Mouse (Mus musculus) stomach, embryonic 15.5 days (tissue): ENCODE measurements around the gene Fgf11. TPM values are rescaled to one million over a fixed set of nuclear protein-coding genes. Genes with fewer than 3 reads are reported as not detected.

Experiments
- ATAC-seq: fragments of 200-750 bp; cut with Nextera tagmentation; 2 replicates; pipeline ENCODE4 v1.8.0; 2017; ENCODE audit warnings: low read depth, moderate number of reproducible peaks, moderate TSS enrichment; ENCODE audit not compliant: insufficient read depth, low FRiP score
- H3K27ac ChIP-seq: fragments of 300-500 bp; sonication (generic); 2 replicates; pipeline ENCODE4 v1.5.1; 2015; ENCODE audit warnings: mild to moderate bottlenecking, inconsistent platforms
- H3K27me3 ChIP-seq: fragments of 300-500 bp; sonication (generic); replicated peaks from 2 replicates; pipeline ENCODE4 v1.6.1; 2015; ENCODE audit warnings: inconsistent platforms
- H3K36me3 ChIP-seq: fragments of 300-500 bp; sonication (generic); 2 replicates; pipeline ENCODE4 v1.6.1; 2015; ENCODE audit warnings: inconsistent platforms
- H3K4me1 ChIP-seq: fragments of 300-500 bp; sonication (generic); 2 replicates; pipeline ENCODE4 v1.6.1; 2015; ENCODE audit warnings: inconsistent platforms
- H3K4me2 ChIP-seq: fragments of 300-500 bp; sonication (generic); 2 replicates; pipeline ENCODE4 v1.6.1; 2015; ENCODE audit warnings: mild to moderate bottlenecking, inconsistent platforms
- H3K4me3 ChIP-seq: fragments of 300-500 bp; sonication (generic); replicated peaks from 2 replicates; pipeline ENCODE4 v1.5.1; 2015; ENCODE audit warnings: inconsistent platforms
- H3K9ac ChIP-seq: fragments of 300-500 bp; sonication (generic); 2 replicates; pipeline ENCODE4 v1.6.1; 2015; ENCODE audit warnings: inconsistent platforms
- H3K9me3 ChIP-seq: fragments of 300-500 bp; sonication (generic); 2 replicates; pipeline ENCODE4 v1.6.1; 2016; ENCODE audit warnings: inconsistent platforms
- WGBS: fragments of 180-500 bp; shearing (Covaris S2); methylation state at CpG from one replicate; pipeline ENCODE4 v1.1.7; 2015; 5-methylcytosine and 5-hydroxymethylcytosine counted together
- polyA plus RNA-seq: library from polyadenylated mRNA; unstranded; fragments of >200 nt; fragmentation: Nextera tagmentation; extraction: Ambion mirVana; gene quantifications from 2 replicates; pipeline ENCODE4 v1.2.1, GENCODE M21; 2015

Gene Fgf11
- polyA plus RNA-seq, 1 experiment from 2014 or later: 2.2 TPM

GRCm38 (mm10) chr11:69836703-69837576 is 35.3 kb upstream of the Fgf11 start:
- Histone ChIP-seq H3K4me1 (peaks cover 37% of the 10 kb centered on the region), H3K27ac (peak overlapping the region; percentile 91), H3K9ac (peak overlapping the region; percentile 62), H3K9me3 (no peaks in the 10 kb centered on the region), H3K36me3 (no peaks in the 10 kb centered on the region), H3K27me3 (peaks cover 3% of the 10 kb centered on the region; the same call in 1 of the 2 replicates), H3K4me3 (peak overlapping the region; percentile 77), H3K4me2 (peak overlapping the region; percentile 91)
- WGBS: 2% methylated on average over 40 of the region's 52 CpGs
- no peak for ATAC-seq

GRCm38 (mm10) chr11:69835966-69836335 is 34.3 kb upstream of the Fgf11 start:
- Histone ChIP-seq H3K36me3 (no peaks in the 10 kb centered on the region), H3K27ac (no peak overlapping the region), H3K27me3 (peaks cover 3% of the 10 kb centered on the region; the same call in 1 of the 2 replicates), H3K9ac (no peak overlapping the region), H3K4me3 (peak overlapping the region; percentile 77), H3K9me3 (no peaks in the 10 kb centered on the region), H3K4me1 (peaks cover 37% of the 10 kb centered on the region), H3K4me2 (peak overlapping the region; percentile 91)
- WGBS: 28% methylated on average over 4 of the region's 4 CpGs
- no peak for ATAC-seq

DNA sequence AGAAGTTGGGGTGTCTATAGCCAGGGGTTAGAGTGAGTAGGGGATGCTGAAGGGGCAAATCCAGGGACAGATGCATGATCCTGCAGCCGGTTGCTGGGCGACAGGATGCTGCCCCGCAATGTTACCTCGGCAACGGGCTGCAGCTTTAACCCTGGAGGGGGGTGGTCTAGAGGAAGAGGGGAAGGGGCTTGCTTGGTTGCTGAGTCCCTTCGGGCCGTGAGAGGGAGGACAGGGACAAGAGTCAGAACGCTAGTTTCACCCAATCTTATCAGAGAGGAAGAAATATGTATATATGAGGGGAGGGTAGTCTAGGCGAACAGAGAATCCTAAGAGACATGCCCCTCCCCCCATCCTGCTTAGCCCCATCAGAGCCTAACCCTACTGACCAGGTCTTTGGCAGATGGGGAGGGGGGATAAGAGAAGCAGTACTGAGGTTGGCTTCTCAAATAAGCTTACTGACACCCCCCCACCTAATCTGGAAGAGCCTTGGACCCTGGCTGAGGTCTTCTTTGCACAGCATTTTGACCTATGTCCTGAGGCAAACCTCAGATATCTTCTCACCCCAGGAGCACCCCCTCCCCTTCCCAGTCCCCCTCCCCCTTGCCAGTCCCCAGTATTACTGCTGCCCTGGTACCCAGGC is 33.8 kb upstream of the Fgf11 start:
- no peak overlapping the region for H3K27ac ChIP-seq
- peaks cover 37% of the 10 kb centered on the region for H3K4me1 ChIP-seq
- 23% methylated on average over 9 of the region's 9 CpGs for WGBS
- H3K36me3 ChIP-seq: no peaks in the 10 kb centered on the region
- peak overlapping the region; percentile 77 for H3K4me3 ChIP-seq
- ATAC-seq: no peak
- H3K4me2 ChIP-seq: peak overlapping the region; percentile 91
- no peaks in the 10 kb centered on the region for H3K9me3 ChIP-seq
- no peak overlapping the region for H3K9ac ChIP-seq
- H3K27me3 ChIP-seq: peaks cover 3% of the 10 kb centered on the region; the same call in 1 of the 2 replicates

GRCm38 (mm10) chr11:69834001-69834549 is 32.4 kb upstream of the Fgf11 start:
- Histone ChIP-seq H3K4me1 (peaks cover 36% of the 10 kb centered on the region), H3K36me3 (no peaks in the 10 kb centered on the region), H3K9me3 (no peaks in the 10 kb centered on the region), H3K4me2 (peak overlapping the region; percentile 91), H3K4me3 (peak overlapping the region; percentile 41), H3K27me3 (peaks cover 3% of the 10 kb centered on the region; the same call in 1 of the 2 replicates), H3K27ac (no peak overlapping the region), H3K9ac (0 out of 2 replicates have a peak overlapping the region, but pooled peaks have one; percentile 0)
- WGBS: 8% methylated on average over 42 of the region's 48 CpGs
- ATAC-seq: no peak

DNA sequence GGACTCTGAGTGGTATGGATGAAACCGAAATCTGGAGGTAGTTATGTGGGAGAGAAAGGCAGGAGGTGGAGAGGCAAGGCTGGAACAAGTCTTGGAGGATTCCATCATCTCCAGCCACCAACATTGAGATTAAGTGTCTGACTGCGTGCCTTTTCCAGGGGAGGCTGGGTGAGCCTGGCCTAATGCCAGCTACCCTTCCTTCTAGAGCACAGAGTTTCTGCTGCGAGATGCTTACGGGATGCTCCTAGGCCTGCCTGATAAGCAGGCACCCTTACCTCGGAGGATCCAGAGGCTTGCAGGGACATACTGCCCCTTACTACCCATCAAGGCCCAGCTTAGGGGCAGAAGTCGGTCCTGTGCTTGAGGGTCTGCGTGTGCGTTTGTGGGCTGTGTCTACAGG is 31.9 kb upstream of the Fgf11 start:
- ATAC-seq: no peak
- peak overlapping the region; percentile 41 for H3K4me3 ChIP-seq
- no peaks in the 10 kb centered on the region for H3K9me3 ChIP-seq
- H3K27ac ChIP-seq: no peak overlapping the region
- peaks cover 33% of the 10 kb centered on the region for H3K4me1 ChIP-seq
- peaks cover 3% of the 10 kb centered on the region; the same call in 1 of the 2 replicates for H3K27me3 ChIP-seq
- peak overlapping the region; percentile 91 for H3K4me2 ChIP-seq
- 60% methylated on average over 8 of the region's 8 CpGs for WGBS
- H3K9ac ChIP-seq: 0 out of 2 replicates have a peak overlapping the region, but pooled peaks have one; percentile 0
- no peaks in the 10 kb centered on the region for H3K36me3 ChIP-seq

- no peak overlapping the region for H3K4me3 ChIP-seq
- no peak overlapping the region for H3K9ac ChIP-seq
- H3K27me3 ChIP-seq: no peaks in the 10 kb centered on the region
- peaks cover 9% of the 10 kb centered on the region for H3K4me1 ChIP-seq
- H3K9me3 ChIP-seq: no peaks in the 10 kb centered on the region
- WGBS: 69% methylated on average over 5 of the region's 5 CpGs
- H3K4me2 ChIP-seq: no peak overlapping the region
- H3K27ac ChIP-seq: no peak overlapping the region
- ATAC-seq: no peak
- peaks cover 25% of the 10 kb centered on the region for H3K36me3 ChIP-seq
These were observed 27.2 kb upstream of the Fgf11 start for GRCm38 (mm10) chr11:69828832-69829231.

- no peak overlapping the region for H3K4me3 ChIP-seq
- no peaks in the 10 kb centered on the region for H3K4me1 ChIP-seq
- no peaks in the 10 kb centered on the region for H3K9me3 ChIP-seq
- H3K36me3 ChIP-seq: peaks cover 25% of the 10 kb centered on the region
- H3K27me3 ChIP-seq: no peaks in the 10 kb centered on the region
- no peak overlapping the region for H3K9ac ChIP-seq
- no peak for ATAC-seq
- no peak overlapping the region for H3K27ac ChIP-seq
- H3K4me2 ChIP-seq: no peak overlapping the region
- WGBS: 73% methylated on average over 2 of the region's 2 CpGs
These were observed 21.8 kb upstream of the Fgf11 start for GRCm38 (mm10) chr11:69823456-69823855.

DNA sequence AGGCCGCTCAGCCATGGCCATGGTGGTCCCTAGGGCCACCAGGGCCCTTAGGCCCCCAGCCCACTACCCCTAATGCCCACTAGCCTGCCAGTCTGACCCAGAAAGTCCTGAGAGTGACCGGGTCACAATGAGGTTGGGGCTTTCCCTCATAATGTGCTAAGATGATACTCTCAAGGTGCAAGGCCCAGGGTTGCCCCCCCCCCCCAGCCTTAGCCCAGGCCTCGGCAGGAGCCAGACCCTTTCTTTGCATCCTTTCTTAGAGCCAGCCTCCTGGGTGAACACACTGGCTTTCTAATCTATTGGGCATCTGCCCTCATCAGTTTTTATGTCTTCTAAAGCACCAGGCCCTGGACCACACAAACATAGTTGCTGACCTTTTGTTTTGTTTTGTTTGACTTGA is 20.4 kb upstream of the Fgf11 start, which contains the start of gene Spem1:
TSS of gene Spem1 (minus strand) at position 101 of the 400 bp plus-strand sequence.
- WGBS: 86% methylated on average over 3 of the region's 3 CpGs
- no peaks in the 10 kb centered on the region for H3K27me3 ChIP-seq
- ATAC-seq: no peak
- no peak within 1 kb of the TSS for H3K4me3 ChIP-seq
- peaks cover 14% of the 10 kb centered on the region for H3K36me3 ChIP-seq
- H3K9ac ChIP-seq: no peak within 1 kb of the TSS
- H3K4me2 ChIP-seq: no peak within 1 kb of the TSS
- no peak within 1 kb of the TSS for H3K27ac ChIP-seq
- no peaks in the 10 kb centered on the region for H3K4me1 ChIP-seq
- no peaks in the 10 kb centered on the region for H3K9me3 ChIP-seq

DNA sequence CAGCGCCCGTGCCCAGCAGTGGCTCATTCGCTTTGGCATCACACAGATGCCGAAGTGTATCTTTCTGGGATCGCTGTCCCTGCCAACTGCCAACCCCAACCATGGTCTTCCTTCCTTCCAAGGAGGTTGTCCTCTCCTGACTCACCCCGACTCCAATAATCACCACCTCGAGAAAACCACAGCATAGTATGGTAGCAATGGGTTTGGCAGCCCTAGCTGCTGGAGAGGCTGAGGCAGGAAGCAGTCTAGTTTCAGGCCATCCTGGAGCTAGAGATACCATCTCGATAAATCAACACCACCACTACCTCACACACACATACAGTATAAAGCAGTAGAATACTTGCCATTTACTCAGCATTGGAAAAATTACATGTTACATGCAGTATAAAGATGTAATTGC is 17.2 kb upstream of the Fgf11 start:
- no peak overlapping the region for H3K27ac ChIP-seq
- H3K4me2 ChIP-seq: no peak overlapping the region
- H3K9me3 ChIP-seq: no peaks in the 10 kb centered on the region
- no peak overlapping the region for H3K4me3 ChIP-seq
- 90% methylated on average over 8 of the region's 8 CpGs for WGBS
- no peak for ATAC-seq
- H3K27me3 ChIP-seq: no peaks in the 10 kb centered on the region
- no peaks in the 10 kb centered on the region for H3K36me3 ChIP-seq
- no peak overlapping the region for H3K9ac ChIP-seq
- no peaks in the 10 kb centered on the region for H3K4me1 ChIP-seq

DNA sequence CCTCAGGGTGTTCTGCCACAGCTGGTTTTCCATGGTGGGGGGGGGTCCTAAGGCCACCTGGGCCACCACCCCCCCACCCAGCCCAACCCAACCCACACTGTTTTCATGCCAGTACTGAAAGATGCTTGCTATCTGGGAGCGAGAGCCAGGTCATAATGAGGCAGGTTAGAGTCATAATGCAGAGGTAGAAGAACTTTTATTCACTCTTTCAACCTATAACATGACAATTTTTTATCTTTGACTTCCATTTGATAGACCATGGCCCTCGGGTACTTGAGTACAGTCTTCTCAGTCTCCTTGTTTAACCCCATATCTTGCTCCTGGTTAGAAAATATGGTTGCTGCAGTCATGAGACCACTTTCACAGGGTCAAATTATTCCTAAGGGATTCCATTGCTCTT is 16.7 kb upstream of the Fgf11 start, which contains the start of gene Spem2:
TSS of gene Spem2 (minus strand) at position 101 of the 400 bp plus-strand sequence.
- H3K9ac ChIP-seq: no peak within 1 kb of the TSS
- no peak within 1 kb of the TSS for H3K4me2 ChIP-seq
- H3K27me3 ChIP-seq: no peaks in the 10 kb centered on the region
- H3K9me3 ChIP-seq: no peaks in the 10 kb centered on the region
- H3K36me3 ChIP-seq: no peaks in the 10 kb centered on the region
- no peak within 1 kb of the TSS for H3K4me3 ChIP-seq
- ATAC-seq: no peak
- 85% methylated on average over 2 of the region's 2 CpGs for WGBS
- no peak within 1 kb of the TSS for H3K27ac ChIP-seq
- H3K4me1 ChIP-seq: no peaks in the 10 kb centered on the region

- no peak overlapping the region for H3K9ac ChIP-seq
- WGBS: 86% methylated on average over 12 of the region's 12 CpGs
- H3K27me3 ChIP-seq: no peaks in the 10 kb centered on the region
- H3K4me1 ChIP-seq: no peaks in the 10 kb centered on the region
- H3K9me3 ChIP-seq: no peaks in the 10 kb centered on the region
- H3K36me3 ChIP-seq: no peaks in the 10 kb centered on the region
- no peak for ATAC-seq
- H3K27ac ChIP-seq: no peak overlapping the region
- H3K4me3 ChIP-seq: no peak overlapping the region
- H3K4me2 ChIP-seq: no peak overlapping the region
These were observed 14.9 kb upstream of the Fgf11 start for GRCm38 (mm10) chr11:69816520-69816919.

GRCm38 (mm10) chr11:69815155-69815554 is 13.5 kb upstream of the Fgf11 start, which contains the start of gene Gm39566:
TSS of gene Gm39566 (minus strand) at chr11:69815298.
- Histone ChIP-seq H3K27ac (no peak within 1 kb of the TSS), H3K4me3 (no peak within 1 kb of the TSS), H3K4me1 (no peaks in the 10 kb centered on the region), H3K9ac (no peak within 1 kb of the TSS), H3K27me3 (no peaks in the 10 kb centered on the region), H3K36me3 (no peaks in the 10 kb centered on the region), H3K4me2 (no peak within 1 kb of the TSS), H3K9me3 (no peaks in the 10 kb centered on the region)
- WGBS: 57% methylated on average over 10 of the region's 10 CpGs
- no peak for ATAC-seq
